Mouse (Mus musculus) right cerebral cortex, postnatal 25 days (tissue): ENCODE measurements around the gene Ado.

Experiments
- DNase-seq: peaks from one replicate; pipeline ENCODE4 v3.0.0; 2022

The Ado gene

GRCm38 (mm10) chr10:67548877-67549731, at the start of gene Ado:
Ado (minus strand) TSS chr10:67548955.
- DNase-seq: peak; percentile 96

GRCm38 (mm10) chr10:67595278-67595677, 46.5 kb upstream of the Ado start:
- no peak for DNase-seq

- DNase-seq: no peak
Measured at GRCm38 (mm10) chr10:67585873-67586610, 37.3 kb upstream of the Ado start.

GRCm38 (mm10) chr10:67581698-67582285, 33.0 kb upstream of the Ado start:
- DNase-seq: no peak

- DNase-seq: no peak
Measured at GRCm38 (mm10) chr10:67579830-67580229, 31.1 kb upstream of the Ado start.

- DNase-seq: no peak
Measured at GRCm38 (mm10) chr10:67573310-67573709, 24.6 kb upstream of the Ado start.

GRCm38 (mm10) chr10:67571443-67571842, 22.7 kb upstream of the Ado start:
- DNase-seq: no peak

- no peak for DNase-seq
Measured at GRCm38 (mm10) chr10:67569539-67569938, 20.8 kb upstream of the Ado start.

GRCm38 (mm10) chr10:67566104-67566503, 17.3 kb upstream of the Ado start:
- DNase-seq: no peak

- no peak for DNase-seq
Measured at GRCm38 (mm10) chr10:67564509-67564908, 15.8 kb upstream of the Ado start.

GRCm38 (mm10) chr10:67561185-67561584, 12.4 kb upstream of the Ado start:
- no peak for DNase-seq

GRCm38 (mm10) chr10:67559765-67560394, 11.1 kb upstream of the Ado start:
- DNase-seq: no peak

- no peak for DNase-seq
Measured at GRCm38 (mm10) chr10:67558053-67558452, 9.3 kb upstream of the Ado start.

- no peak for DNase-seq
Measured at GRCm38 (mm10) chr10:67548261-67548854, 397 bp downstream of the Ado start.

- no peak for DNase-seq
Measured at GRCm38 (mm10) chr10:67547850-67548260, 900 bp downstream of the Ado start.

- DNase-seq: no peak
Measured at GRCm38 (mm10) chr10:67540591-67540990, 8.2 kb downstream of the Ado start.

- no peak for DNase-seq
Measured at GRCm38 (mm10) chr10:67539401-67539730, 9.4 kb downstream of the Ado start.

GRCm38 (mm10) chr10:67538585-67539400, 10.0 kb downstream of the Ado start:
- DNase-seq: no peak

GRCm38 (mm10) chr10:67538106-67538505, 10.6 kb downstream of the Ado start:
- DNase-seq: no peak

GRCm38 (mm10) chr10:67537151-67537994, 11.4 kb downstream of the Ado start:
- peak; percentile 90 for DNase-seq

- DNase-seq: peak; percentile 69
Measured at GRCm38 (mm10) chr10:67536621-67537141, 12.1 kb downstream of the Ado start.
